Mouse (Mus musculus) c-Kit-positive CD71-negative TER-119-negative erythroid progenitor cells, embryonic 14.5 days (primary cell): Measurements from ENCODE around the gene Rrm2.
"Not testable (repeated sequence)": the region's sequence is repeated elsewhere in the genome, so short reads cannot be mapped to it uniquely, and the experiment has no call there.

Source experiments
- DNase-seq: peaks from one replicate; pipeline ENCODE4 v3.0.0-alpha.2; 2013; ENCODE audit warnings: low read depth

Rrm2 gene

DNA sequence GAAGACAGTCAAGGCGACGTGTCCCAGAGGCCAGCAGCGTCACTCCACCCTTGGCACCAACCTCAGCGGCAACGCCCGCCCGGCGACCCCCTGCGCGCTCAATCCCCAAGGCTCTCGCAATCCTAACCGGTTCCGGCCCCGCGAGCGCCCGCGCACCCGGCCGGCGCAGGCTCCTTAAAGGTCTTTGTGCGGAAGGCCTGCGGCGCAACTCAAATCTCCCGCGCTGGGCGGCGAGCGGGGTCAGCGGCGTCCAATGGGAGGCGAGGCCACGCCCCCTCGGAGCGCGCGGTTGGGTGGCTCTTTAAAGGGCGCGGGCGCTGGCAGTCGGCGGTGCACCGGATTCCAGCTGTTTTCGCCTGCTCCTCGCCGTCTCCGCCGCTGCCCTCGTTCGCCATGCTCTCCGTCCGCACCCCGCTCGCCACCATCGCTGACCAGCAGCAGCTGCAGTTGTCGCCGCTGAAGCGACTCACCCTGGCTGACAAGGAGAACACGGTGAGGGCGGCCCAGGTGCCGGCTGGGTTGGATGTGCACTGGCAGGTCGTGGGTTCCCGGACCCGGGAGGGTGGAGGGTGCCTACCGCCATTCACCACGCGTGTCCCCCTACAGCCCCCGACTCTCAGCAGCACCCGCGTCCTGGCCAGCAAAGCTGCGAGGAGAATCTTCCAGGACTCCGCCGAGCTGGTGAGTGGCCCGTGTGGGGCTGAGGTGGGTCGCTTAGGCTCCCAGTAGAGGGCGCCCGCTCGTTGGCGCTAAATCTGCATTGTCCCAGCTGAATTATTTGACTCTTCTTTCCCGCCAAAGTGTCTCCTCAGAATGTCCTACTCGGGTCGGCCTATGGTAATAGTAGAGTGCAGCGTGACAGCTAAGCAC lies at the start of gene Rrm2:
Gene Rrm2, plus strand, starts transcription at position 288 of the 870 bp plus-strand sequence.
- DNase-seq, result peak; percentile 95

DNA sequence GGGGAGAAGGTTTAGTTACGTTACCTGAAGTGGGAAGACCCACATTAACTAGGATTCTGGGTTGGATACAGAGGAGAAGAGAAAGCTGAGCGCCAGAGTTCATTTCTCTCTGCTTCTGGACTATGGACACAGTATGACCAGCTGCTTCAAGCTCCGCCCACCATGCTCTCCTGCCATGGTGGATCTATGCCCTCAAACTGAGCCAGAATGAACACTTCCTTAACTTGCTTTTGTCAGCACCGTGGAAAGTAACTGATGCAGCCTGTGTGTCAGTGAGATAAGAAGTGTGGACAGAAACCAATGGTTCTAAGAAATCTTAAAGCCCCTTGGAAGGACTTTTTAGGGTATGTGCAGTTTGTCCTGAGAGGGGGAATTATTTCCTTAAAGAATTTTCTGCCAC lies 49.0 kb upstream of the Rrm2 start:
- no peak for DNase-seq

DNA sequence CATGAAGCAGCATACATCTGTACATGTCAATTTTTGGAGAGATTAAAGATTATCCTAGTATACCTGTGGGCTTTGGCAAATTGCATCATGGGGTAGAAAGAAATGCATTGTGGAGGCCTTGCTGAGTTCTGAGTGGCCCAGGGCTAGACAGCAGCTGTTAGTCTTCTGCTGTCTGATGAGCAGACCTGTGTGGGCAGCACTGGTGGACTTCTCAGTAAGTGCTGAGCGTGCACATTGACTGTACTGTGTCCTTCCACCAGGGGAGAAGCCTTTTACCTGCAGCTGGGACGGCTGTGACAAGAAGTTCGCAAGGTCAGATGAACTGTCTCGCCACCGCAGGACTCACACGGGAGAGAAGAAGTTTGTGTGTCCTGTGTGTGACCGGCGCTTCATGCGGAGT lies 48.1 kb upstream of the Rrm2 start:
- no peak for DNase-seq

DNA sequence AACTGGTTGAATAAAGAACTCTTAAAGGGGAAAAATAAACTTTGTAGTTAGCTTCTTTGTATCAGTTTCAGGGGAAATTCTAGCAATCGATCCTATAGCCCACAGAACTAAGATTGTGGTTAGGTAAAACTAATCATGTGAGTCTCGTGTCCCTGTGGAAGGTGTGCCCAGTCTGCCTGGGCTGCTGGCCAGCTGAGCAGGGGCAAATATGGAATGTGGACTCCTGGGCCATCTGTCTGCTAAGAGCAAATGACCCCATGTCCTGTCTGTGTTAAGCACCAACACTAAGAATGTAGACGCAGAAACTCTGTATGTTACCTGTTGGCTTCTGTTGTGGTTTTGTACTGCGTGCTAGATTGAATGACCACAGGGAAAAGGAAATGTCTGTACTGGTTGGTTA lies 46.9 kb upstream of the Rrm2 start:
- no peak for DNase-seq

DNA sequence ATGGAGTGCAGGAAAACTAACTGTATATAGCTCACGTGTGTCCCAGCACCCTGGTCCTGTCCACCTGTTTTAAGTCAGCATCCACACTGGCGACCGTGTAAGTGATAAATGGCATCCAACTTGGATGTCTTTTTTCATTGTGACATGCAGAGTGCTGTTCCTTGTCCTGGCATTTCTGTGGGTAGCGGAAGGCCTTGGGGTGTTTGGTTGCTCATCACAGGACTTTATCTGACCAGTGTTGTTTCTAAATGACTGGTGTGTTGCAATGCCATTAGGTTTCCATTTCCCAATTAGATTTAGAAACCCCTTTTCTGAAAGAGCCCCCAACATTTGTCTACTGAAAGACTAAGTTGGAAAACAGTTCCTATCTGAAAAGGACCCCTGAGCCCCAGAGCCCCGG lies 45.9 kb upstream of the Rrm2 start:
- no peak for DNase-seq

DNA sequence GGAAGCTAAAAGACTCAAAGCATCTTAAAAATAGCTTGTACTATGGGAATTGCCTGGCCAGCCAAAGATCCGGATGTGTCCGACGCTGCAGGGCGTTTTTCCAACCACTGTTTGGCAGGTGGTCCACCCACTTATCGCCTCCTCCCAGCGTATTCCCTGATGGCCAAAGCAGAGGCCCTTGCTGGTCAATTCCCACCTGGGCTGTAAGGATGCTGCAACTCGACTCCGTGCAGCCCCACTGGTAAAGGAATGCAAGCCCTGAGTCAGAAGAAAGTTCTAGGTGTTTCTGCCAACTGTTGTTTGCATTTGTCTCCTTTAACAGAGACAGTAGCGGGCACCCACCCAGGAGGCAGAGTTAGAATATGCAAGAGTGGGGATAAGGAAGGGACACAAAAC lies 27.9 kb upstream of the Rrm2 start:
- no peak for DNase-seq

DNA sequence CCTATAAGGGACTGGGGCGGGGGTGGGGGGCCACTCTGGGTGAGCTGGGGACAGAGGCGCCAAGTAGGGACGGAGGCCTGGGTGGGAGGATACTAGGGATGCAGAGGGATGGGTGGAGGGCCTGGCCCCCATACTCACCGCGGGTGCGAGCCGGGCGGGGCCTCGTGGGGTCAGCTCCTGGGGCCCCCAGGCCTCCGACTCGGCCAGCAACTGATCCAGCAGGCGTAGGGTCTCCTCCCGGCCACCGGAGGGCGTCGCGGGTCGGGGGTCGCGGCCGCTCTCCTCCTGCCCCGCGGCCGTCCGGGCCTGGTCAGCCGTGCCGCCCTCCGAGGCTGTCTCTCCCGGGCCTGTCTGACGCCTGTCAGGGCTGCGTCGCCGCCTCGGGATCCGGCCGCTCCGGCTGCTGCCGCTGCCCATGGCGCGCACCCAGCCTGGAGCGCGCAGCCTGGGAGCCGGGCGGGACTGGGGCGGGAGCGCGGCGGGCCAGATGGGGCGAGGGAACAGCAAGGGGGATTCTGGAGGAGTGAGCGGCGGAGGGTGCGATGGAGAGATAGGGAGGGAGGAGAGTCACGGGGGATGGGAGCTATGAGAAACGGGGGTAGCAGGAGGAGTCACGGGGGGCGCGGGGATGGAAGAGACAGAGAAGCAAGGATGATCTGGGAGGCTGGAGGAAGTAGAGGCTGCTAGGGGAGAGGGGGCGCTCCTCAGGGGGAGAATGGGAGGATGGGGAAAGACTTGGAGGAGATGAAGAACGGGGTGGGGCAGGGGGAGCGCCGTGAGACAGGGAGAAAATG lies 27.4 kb upstream of the Rrm2 start:
- no peak for DNase-seq

DNA sequence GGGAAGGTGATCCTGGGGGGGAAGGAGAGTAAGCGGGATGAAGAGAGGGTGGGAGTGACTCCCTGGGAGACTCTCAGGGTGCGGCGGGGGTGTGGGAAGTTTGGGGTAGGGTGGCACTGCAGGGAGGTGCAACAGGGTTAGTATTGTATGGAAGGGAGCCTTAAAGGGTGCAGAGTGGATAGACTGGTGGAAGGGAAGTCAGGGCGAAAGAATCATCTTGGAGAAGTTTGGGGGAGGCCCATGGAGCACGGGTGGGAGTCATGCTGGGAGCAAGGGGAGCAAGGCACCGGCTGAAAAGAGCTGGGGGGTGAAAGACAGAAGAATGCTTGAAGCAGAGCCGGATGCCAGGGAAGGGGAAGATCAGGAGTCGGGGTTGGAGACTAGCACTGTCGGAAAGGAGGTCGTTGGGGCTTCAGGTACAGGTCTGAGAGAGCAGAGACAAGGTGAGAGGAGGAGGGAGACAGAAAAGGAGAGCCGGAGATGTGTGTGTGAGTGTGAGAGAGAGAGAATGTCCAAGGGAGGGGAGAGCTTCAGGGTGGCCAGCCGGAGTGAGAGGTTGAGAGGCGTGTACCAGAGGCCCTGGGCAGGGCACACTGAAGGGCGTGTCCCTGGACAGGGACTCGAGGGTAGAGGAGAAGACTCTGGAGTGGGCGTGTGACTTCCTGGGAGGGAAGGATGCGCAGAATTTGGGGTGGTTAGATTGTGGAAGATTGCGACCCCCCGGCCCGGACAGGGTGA lies 26.6 kb upstream of the Rrm2 start, which contains the start of gene Cys1:
Gene Cys1, minus strand, starts transcription at position 528 of the 738 bp plus-strand sequence.
- DNase-seq, result no peak

DNA sequence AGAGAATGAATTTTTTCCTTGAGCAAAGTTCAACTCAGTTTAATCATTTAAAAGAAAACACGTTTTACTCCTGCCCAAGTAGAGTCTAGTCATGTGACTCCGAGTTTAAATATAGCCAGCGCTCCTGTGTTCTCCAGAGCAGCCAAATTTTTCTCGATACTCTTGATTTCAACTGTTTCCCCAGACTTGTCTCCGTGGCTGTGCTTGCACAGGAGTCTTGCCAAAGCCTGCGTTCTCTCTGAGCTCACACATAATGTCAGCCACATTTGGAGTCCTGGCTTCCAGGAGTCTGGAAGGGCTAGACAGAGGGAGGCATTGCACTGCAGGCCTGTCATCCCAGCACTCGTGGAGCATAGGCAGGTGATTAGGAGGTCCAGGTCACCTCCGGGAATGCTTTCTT lies 25.5 kb upstream of the Rrm2 start:
- no peak for DNase-seq

DNA sequence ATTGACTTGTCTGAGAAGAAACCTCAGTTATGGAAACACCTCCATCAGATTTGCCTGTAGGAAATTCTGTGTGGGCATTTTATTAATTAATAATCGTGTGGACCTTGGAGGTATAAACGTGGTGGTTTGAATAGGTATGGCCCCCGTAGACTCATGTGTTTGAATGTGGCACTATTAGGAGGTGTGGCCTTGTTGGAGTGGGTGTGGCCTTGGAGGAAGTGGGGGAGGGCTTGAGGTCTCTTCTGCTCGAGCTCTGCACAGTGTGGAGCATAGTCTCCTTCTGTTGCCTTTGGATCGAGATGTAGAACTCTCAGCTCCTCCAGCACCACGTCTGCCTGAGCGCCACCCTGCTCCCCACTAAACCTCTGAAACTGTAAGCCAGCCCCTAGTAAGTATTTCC lies 24.6 kb upstream of the Rrm2 start:
- no peak for DNase-seq

DNA sequence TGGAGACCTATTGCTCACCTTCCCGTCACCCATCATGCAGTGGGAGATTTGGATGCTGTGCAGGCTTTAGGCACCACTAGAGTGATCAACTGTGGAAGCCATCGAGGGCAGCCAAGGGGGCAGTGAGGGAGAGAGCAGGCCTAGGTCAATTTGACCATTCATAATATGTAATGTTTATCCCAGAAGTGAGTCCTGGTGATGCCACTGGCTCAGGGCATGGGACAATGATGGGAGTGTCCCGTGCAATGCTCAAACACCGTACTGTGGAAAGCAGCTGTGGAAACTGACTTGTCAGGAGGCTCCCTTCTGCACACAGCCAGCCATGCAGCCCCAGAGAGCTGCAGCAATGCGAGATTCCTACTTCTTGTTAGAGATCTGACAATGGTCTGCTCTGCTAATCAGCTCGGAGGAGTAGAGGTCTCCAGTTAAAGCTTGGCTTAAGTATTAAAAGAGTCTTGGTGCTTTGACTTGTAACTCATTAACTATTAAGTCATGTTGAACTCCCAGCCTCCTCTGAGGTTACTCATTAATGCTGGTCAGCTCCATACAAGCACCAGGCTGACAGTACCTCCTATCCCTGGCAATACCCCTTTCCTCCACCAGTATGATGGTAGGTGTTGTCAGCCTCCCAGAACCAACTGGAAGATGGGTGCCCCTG lies 21.9 kb upstream of the Rrm2 start:
- DNase-seq, result no peak

DNA sequence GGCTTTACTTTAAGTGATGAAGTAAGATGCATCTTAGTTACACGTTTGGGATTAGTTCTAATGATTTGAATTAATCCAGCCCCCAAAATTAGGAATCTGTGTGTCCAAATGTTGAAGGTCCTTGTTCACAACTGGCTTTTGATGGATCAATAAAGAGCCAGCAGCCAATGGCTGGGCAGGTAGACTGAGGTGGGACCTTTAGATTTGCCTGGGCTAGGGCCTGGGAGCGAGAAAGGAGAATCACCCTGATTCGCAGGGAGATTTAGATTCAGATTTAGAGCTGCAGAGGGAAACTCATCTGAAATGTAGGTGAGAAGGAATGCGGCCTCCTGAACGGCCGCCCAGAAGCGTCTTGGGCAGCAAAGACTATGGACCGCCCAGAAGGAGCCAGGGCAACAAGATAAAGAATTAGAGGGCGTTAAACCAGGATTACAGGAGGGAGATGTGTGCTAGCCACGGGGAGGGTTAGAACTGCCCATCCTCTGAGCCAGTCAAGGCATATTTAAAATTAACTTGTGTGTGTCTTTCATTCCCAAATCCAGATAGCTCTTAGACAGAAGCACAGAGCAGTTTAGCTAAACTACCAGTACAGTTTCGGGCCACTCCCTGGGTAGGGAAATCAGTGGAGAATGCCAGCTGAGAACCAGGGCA lies 21.2 kb upstream of the Rrm2 start:
- DNase-seq, result no peak

DNA sequence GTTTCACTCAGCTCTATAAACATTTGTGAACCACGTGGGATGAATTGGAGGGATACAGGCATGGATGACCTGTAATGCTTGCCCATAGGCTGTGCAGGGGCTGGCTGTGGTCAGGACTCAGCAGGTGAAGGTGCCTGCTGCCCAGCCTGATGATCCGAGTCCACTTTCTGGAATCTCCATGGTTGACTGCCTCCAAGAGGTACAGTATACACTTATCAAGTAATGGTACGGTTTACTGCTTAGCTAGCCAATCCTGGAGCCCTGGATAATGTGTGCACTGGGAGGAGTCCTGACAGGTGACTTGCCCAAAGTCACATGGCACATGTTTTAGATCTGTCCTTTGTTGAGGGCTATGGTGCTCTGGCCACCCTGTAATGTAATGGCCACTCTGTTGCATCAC lies 17.7 kb upstream of the Rrm2 start:
- DNase-seq, result no peak

DNA sequence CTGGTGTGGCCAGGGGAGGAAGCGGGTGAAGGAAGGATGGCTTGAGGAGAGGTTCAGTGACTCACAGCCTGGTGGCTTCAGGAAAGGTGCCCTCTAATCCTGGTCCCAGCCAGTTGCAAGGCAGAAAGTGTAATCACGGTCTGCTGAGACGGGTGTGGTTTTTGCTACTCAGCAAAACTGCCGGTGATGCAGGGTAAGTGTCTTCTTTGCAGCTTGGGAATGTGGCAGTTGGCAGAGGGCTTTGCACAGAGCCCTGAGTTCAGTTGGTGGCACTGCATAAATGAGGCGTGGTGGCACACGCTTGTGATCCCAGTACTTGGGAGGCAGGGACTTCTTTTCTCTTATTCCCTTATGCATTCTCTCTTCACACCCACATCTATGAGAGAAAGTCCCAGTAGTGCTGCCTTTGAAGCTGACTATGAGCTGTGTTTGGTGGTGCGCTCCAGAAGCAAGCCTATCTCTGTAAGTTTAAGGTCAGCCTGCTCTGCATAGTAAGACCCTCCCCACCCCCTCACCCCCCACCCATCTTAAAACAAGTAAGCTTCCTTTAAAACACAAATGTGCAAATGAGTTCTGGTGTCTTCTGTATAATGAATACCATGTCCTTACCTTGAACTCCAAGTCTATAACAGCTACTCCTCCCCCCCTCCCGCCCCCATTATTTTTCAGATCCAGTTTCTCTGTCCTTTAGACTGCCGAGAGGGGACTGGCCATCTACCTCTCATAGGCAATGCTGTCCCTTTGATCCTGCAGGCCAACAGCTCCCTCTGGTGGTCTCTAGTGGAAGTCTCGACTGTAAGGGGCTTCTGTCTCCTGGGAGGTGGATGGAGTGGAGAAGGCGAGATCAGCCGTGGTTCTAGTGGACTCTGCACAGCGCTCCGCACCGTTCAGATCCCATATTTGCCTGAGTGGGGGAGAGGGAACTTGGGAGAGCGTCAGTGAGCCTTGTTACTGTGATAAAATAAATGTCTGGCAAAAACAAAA lies 11.2 kb upstream of the Rrm2 start:
- peak; percentile 83 for DNase-seq

DNA sequence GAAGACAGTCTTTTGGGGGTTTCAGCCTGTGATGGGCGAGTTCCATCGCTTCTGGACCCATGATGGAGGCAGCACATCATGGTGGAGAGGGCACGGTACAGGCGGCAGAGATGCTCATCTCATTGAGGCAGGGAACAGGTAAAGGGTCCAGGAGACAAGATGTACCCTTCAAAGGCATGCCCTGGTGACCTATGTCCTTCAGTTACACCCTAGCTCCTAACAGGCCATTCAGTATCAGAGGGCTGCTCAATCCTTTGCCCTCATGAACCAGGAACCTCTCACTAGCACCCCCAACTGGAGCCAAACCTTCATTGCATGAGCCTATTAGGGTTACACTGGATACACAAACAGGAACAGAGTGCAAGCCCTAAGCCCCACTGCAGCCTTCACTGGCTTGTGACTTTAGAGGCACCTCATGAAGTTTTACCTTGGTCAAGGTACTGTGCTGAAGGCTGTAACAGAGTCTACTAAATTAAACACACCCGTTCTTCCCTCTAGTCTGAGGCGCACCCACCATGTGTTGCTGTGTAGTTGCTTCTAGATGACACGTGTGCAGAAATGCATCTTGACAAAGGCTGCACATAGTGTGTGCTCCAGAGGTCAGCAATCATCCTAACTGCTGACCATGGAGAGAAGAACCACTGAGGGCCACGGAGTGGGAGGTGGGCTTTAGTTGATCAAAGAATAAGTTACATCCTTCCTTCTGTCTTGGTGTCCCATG lies 10.4 kb upstream of the Rrm2 start:
- no peak for DNase-seq

DNA sequence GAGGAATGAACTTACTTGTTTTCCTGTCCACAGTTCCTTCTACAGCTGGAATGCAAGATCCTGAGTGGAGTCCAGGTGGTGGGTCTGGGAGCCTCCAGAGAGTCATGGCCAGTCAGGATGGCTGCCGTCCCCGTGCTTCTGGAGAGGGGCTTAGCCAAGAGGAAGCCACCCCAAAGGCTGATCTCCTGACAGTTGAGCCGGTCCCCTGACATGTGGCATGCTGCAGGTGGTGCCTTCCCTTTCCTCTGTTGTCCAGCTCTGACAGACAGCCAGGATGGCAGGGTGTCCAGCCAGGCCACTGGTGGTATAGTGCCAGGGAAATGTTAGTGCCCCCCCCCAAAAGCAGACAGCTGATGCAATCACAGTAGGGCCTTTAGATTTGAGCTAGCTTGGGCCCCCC lies 9.5 kb upstream of the Rrm2 start:
- no peak for DNase-seq

DNA sequence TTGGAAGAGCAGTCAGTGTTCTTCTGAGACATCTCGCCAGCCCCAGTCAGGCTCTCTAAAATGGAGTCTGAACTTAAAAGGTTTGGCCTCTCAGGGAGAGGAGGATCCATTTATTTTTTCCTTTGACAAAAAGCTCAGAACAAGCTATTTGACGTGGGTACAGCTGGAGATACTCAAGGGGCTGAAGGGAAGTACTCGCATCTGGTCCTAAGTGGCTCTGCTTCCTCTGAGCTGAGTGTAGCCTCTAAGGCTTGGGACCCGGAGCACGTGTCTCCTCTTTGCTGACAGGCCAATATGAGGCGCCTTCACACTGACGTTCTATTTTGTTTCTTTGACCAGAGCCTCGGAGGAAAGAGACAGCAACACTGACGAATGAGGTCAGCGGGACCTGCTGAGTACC lies 8.5 kb upstream of the Rrm2 start:
- no peak for DNase-seq

DNA sequence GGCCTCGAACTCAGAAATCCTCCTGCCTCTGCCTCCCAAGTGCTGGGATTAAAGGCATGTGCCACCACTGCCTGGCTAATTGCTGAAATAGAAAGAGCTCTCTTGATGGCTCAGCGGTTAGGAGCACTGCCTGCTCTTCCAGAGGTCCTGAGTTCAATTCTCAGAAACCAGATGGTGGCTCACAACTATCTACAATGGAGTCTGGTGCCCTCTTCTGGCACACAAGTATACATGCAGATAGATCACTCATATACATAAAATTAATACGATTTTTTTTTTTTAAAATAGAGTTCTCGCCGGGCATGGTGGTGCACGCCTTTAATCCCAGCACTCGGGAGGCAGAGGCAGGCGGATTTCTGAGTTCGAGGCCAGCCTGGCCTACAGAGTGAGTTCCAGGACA lies 6.4 kb upstream of the Rrm2 start:
- DNase-seq, result not testable (repeated sequence)

DNA sequence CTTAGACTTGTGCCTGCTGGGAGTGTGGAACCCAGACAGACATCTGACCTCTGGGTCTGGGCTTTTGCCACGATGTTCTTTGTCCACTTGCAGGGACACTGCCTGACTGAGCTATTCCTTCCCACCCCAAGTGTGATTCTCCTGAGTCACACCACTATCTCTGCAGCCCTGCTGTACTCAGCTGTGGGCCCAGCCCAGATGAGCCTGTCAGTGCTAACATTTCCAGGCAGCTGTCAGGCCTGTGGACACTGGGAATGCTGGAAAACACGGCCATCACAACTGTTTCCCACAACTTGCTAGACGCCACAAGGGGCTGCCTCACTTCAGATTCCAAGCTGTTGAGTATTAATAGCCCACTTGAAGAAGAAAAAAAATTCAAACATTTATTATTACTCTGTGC lies 5.0 kb upstream of the Rrm2 start:
- no peak for DNase-seq
